Mouse (Mus musculus) stomach, postnatal 0 days (tissue): ENCODE data around the gene Foxn1.

Source experiments
- CTCF ChIP-seq: IDR thresholded peaks from 2 replicates; pipeline ENCODE4 v1.5.1; 2016; ENCODE audit warnings: antibody characterized with exemption, low read depth, mild to moderate bottlenecking, moderate library complexity
- EP300 ChIP-seq: optimal IDR thresholded peaks from 2 replicates; pipeline ENCODE3; 2016; ENCODE audit warnings: antibody characterized with exemption

- no peak for TF ChIP-seq CTCF
- no peak for TF ChIP-seq EP300
Measured at GRCm38 (mm10) chr11:78431176-78431575, 44.8 kb upstream of the Foxn1 start.
